Mouse (Mus musculus): ENCODE measurements around the gene Arfgap1. TPM values are rescaled to one million over a fixed set of nuclear protein-coding genes. Genes with fewer than 3 reads are reported as not detected.

The Arfgap1 gene
- polyA plus RNA-seq, 1 experiment from 2014 or later: 71.5 TPM

DNA sequence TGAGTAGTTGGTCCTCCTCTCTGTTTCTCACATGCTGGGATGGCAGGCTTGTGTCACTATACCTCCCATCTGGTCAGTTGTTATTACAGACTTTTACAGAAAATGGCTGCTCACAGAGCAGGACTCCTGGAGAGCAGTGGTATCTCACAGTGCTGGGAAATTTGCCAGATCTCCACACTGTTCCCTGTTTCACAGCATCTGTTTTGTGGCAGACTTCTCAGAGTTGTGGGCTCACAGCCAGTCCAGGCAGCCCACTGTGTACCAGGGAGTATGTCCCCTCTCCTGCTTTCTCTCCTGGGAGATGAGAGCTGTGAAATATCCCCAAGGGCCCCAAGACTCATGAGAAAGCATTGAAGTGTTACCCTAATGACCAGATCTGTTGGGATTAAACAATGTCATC, 25.2 kb upstream of the Arfgap1 start:
- Histone ChIP-seq H3K9me3 (ENCODE audit: control insufficient read depth, low read length) (no peaks in the 10 kb centered on the region), H3K36me3 (ENCODE audit: control insufficient read depth, insufficient read depth, low read length) (no peaks in the 10 kb centered on the region), H3K4me1 (replicated peaks; ENCODE audit: control insufficient read depth, insufficient read depth, low read length) (no peaks in the 10 kb centered on the region), H3K4me2 (ENCODE audit: low read depth, low read length, severe bottlenecking) (no peak overlapping the region), H3K9ac (ENCODE audit: low read length) (no peak overlapping the region), H3K4me3 (ENCODE audit: low read depth, low read length) (no peak overlapping the region), H3K27me3 (ENCODE audit: control insufficient read depth, insufficient read depth, low read length) (no peaks in the 10 kb centered on the region), H3K27ac (ENCODE audit: low read depth, low read length) (no peak overlapping the region)
- no peak for ATAC-seq (replicated peaks; ENCODE audit: low FRiP score)
- DNase-seq (ENCODE audit: low spot score): no peak

DNA sequence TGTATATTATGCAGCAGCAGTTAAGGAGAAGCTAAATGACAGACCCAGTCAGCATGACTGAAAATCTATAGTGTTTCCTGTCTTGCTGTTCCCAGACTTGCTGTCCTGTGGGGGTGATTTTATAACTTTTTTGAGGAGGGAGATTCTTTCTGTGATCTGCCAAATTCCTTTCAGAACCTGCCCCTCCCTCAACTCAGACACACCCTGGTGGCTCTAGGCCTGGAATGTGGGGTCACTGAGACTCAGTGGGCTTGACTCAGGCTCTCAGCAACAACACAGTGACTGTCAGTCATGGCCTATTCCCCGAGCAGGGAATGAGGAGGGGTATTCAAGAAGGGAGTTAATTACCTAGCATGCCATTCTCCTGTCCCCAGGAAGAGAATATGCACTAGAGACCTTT, 17.1 kb upstream of the Arfgap1 start:
- no peak for DNase-seq (ENCODE audit: low spot score)
- ATAC-seq (replicated peaks; ENCODE audit: low FRiP score): no peak
- 27% methylated on average over 1 of the region's 1 CpGs for WGBS

DNA sequence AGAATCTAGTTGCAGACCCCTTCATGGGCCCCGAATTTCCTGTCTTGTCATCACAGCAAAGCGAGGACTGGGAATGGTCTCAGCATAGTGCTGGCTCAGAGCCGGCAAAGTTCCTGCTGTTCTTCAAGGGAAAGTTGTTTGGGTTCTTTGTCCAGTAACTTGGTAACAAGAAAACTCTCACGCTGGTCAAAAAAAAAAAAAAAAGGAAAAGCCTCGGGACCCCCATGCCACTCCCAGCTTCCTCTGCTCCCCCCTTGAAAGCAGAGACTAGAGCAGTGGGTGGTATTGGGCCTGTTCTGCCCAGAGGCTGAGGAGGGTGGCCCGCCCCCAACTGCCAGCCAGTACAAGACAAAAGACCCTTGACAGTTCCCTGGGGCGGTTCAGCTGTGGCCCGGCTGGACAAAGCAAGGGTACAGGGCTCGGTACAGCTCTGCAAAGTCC, 14.3 kb upstream of the Arfgap1 start:
- Histone ChIP-seq H3K4me1 (replicated peaks; ENCODE audit: control insufficient read depth, insufficient read depth, low read length) (peaks cover 18% of the 10 kb centered on the region), H3K4me3 (ENCODE audit: low read depth, low read length) (peak overlapping the region; percentile 61), H3K27me3 (ENCODE audit: control insufficient read depth, insufficient read depth, low read length) (no peaks in the 10 kb centered on the region), H3K4me2 (ENCODE audit: low read depth, low read length, severe bottlenecking) (peak overlapping the region; percentile 93), H3K9ac (ENCODE audit: low read length) (peak overlapping the region; percentile 70), H3K27ac (ENCODE audit: low read depth, low read length) (peak overlapping the region; percentile 86), H3K36me3 (ENCODE audit: control insufficient read depth, insufficient read depth, low read length) (no peaks in the 10 kb centered on the region), H3K9me3 (ENCODE audit: control insufficient read depth, low read length) (no peaks in the 10 kb centered on the region)
- WGBS: 3% methylated on average over 9 of the region's 9 CpGs
- DNase-seq (ENCODE audit: low spot score): peak; percentile 82
- ATAC-seq (replicated peaks; ENCODE audit: low FRiP score): peak; percentile 69

More for the DNA sequence above, 17.1 kb upstream of the Arfgap1 start:
- Histone ChIP-seq H3K9me3 (ENCODE audit: control insufficient read depth, low read length) (no peaks in the 10 kb centered on the region), H3K27ac (ENCODE audit: low read depth, low read length) (no peak overlapping the region), H3K4me1 (replicated peaks; ENCODE audit: control insufficient read depth, insufficient read depth, low read length) (peaks cover 17% of the 10 kb centered on the region), H3K27me3 (ENCODE audit: control insufficient read depth, insufficient read depth, low read length) (no peaks in the 10 kb centered on the region), H3K4me3 (ENCODE audit: low read depth, low read length) (no peak overlapping the region), H3K36me3 (ENCODE audit: control insufficient read depth, insufficient read depth, low read length) (no peaks in the 10 kb centered on the region), H3K9ac (ENCODE audit: low read length) (no peak overlapping the region), H3K4me2 (ENCODE audit: low read depth, low read length, severe bottlenecking) (no peak overlapping the region)

DNA sequence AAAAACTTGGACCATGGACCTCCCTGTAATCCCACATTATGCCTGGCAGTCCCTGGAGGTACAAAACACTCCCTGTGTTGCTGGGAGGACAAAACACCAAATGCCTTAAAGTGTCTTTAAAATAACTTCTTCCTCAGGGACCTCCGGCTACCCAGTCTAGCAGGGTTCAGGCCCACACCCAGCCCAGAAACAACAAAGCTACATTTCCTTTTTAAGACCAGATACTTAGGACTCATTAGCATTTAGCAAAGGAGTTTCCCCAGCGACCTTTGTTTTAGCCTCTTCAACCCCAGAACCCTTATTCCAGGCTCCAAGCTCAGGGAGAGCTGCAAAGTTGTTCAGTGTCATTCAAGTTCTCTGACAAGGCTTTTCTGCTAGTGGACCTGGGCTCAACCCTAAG, 13.4 kb upstream of the Arfgap1 start:
- Histone ChIP-seq H3K36me3 (ENCODE audit: control insufficient read depth, insufficient read depth, low read length) (no peaks in the 10 kb centered on the region), H3K4me3 (ENCODE audit: low read depth, low read length) (peak overlapping the region; percentile 61), H3K27ac (ENCODE audit: low read depth, low read length) (peak overlapping the region; percentile 86), H3K9ac (ENCODE audit: low read length) (peak overlapping the region; percentile 70), H3K4me2 (ENCODE audit: low read depth, low read length, severe bottlenecking) (peak overlapping the region; percentile 93), H3K9me3 (ENCODE audit: control insufficient read depth, low read length) (no peaks in the 10 kb centered on the region), H3K27me3 (ENCODE audit: control insufficient read depth, insufficient read depth, low read length) (no peaks in the 10 kb centered on the region), H3K4me1 (replicated peaks; ENCODE audit: control insufficient read depth, insufficient read depth, low read length) (peaks cover 18% of the 10 kb centered on the region)
- ATAC-seq (replicated peaks; ENCODE audit: low FRiP score): no peak
- WGBS: 4% methylated on average over 2 of the region's 2 CpGs
- no peak for DNase-seq (ENCODE audit: low spot score)

DNA sequence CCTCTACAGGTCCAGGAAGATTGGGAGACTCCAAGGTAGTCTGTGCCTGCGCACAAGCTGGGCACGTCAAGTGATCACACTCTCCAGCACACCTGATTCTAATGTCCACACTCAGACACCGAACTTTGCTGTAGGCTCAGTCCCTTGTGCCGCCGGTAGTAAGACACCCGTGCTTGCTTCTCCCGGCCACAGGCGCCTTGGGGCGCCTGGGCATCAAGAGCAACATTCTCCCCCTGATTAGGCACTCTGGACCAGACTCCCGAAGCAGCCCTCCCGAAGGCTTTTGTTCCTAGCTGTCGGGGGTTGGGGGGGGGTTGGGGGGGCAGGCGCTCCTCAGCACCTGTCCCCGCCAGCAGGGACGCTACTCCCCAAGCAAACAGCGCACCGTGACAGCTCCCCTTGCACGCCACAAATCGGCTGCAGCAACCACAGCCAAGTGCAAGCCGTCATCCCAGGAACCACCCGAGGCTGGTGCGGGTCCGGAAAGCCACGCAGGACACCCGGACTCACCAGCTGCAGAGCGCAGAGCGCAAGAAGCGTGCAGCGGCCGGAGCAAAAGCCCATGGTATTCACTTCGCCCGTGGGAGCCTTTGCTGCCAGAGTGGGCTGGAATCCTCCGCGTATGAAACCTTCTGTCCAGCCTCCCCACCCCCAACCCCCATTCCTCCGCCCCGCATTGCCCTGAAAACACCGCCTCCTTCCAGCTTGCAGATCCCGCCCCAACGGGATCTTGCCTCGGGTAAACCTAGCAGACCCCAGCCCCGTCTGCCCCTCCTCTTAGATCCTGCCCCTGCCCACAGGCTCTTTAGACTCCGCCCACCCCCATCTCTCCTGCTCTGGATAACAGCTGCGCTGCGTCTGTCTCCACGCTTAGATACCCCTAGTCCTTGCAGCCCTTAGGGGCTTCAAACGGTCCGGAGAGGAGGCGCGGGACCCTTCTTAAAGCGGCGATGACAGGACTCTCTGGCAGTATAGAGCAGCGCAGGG, 12.7 kb upstream of the Arfgap1 start, which contains the start of gene Nkain4:
Gene Nkain4, minus strand, starts transcription at position 639 of the 987 bp plus-strand sequence.
- Histone ChIP-seq H3K4me2 (ENCODE audit: low read depth, low read length, severe bottlenecking) (peak within 1 kb of the TSS; percentile 93), H3K27ac (ENCODE audit: low read depth, low read length) (peak within 1 kb of the TSS; percentile 86), H3K9ac (ENCODE audit: low read length) (peak within 1 kb of the TSS; percentile 70), H3K9me3 (ENCODE audit: control insufficient read depth, low read length) (no peaks in the 10 kb centered on the region), H3K4me3 (ENCODE audit: low read depth, low read length) (peak within 1 kb of the TSS; percentile 61), H3K27me3 (ENCODE audit: control insufficient read depth, insufficient read depth, low read length) (no peaks in the 10 kb centered on the region), H3K36me3 (ENCODE audit: control insufficient read depth, insufficient read depth, low read length) (no peaks in the 10 kb centered on the region), H3K4me1 (replicated peaks; ENCODE audit: control insufficient read depth, insufficient read depth, low read length) (peaks cover 18% of the 10 kb centered on the region)
- ATAC-seq (replicated peaks; ENCODE audit: low FRiP score) (peak; percentile 93), DNase-seq (ENCODE audit: low spot score) (peak; percentile 93)
- WGBS: under 1% methylated on average over 52 of the region's 52 CpGs

DNA sequence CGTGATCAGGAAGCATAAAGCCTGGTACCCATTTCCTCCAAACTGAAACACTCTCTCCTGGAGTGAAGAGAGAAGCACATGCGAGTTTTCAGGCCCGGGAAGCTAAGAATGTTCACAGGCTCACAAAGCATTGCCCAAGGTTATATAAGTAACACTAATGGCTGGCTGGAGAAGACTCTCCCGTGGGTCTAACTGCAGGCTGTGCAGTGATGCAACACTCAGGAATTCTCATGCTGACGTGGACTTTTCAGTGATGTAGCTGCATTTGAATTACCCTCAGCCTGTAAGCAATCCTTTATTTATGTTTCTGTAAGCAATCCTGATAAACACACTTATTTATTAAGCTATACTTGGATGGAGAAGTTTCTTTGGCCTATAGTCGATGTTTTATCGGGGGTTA, 7.4 kb upstream of the Arfgap1 start:
- H3K36me3 ChIP-seq (ENCODE audit: control insufficient read depth, insufficient read depth, low read length): no peaks in the 10 kb centered on the region
- WGBS: 83% methylated on average over 7 of the region's 7 CpGs
- H3K4me3 ChIP-seq (ENCODE audit: low read depth, low read length): no peak overlapping the region
- H3K4me1 ChIP-seq (replicated peaks; ENCODE audit: control insufficient read depth, insufficient read depth, low read length): 0 out of 2 replicates have a peak, but pooled peaks cover 2% of the 10 kb centered on the region
- ATAC-seq (replicated peaks; ENCODE audit: low FRiP score): no peak
- no peak overlapping the region for H3K9ac ChIP-seq (ENCODE audit: low read length)
- no peaks in the 10 kb centered on the region for H3K27me3 ChIP-seq (ENCODE audit: control insufficient read depth, insufficient read depth, low read length)
- H3K9me3 ChIP-seq (ENCODE audit: control insufficient read depth, low read length): no peaks in the 10 kb centered on the region
- no peak overlapping the region for H3K4me2 ChIP-seq (ENCODE audit: low read depth, low read length, severe bottlenecking)
- H3K27ac ChIP-seq (ENCODE audit: low read depth, low read length): no peak overlapping the region
- no peak for DNase-seq (ENCODE audit: low spot score)

DNA sequence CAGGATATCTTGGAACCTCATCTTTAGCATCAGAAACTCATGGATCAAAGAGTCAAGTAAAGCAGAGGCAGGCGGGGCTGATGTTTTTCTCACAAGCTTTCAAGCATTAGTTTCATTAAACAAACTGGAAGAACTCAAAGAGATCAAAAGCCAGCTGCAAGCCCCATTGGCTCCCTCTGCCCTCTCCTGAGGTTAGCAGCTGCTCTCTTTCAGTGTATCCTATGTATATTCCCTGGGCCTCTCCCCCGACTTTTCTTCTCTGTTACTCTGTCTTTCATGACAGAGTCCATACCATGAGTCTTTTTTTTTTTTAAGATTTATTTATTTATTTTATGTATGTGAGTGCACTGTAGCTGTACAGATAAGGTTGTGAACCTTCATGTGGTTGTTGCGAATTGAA, 6.8 kb upstream of the Arfgap1 start:
- Histone ChIP-seq H3K27me3 (ENCODE audit: control insufficient read depth, insufficient read depth, low read length) (no peaks in the 10 kb centered on the region), H3K27ac (ENCODE audit: low read depth, low read length) (no peak overlapping the region), H3K4me1 (replicated peaks; ENCODE audit: control insufficient read depth, insufficient read depth, low read length) (no peaks in the 10 kb centered on the region), H3K4me2 (ENCODE audit: low read depth, low read length, severe bottlenecking) (no peak overlapping the region), H3K4me3 (ENCODE audit: low read depth, low read length) (no peak overlapping the region), H3K9me3 (ENCODE audit: control insufficient read depth, low read length) (no peaks in the 10 kb centered on the region), H3K36me3 (ENCODE audit: control insufficient read depth, insufficient read depth, low read length) (no peaks in the 10 kb centered on the region), H3K9ac (ENCODE audit: low read length) (no peak overlapping the region)
- no peak for ATAC-seq (replicated peaks; ENCODE audit: low FRiP score)
- WGBS: 81% methylated on average over 3 of the region's 3 CpGs
- no peak for DNase-seq (ENCODE audit: low spot score)

DNA sequence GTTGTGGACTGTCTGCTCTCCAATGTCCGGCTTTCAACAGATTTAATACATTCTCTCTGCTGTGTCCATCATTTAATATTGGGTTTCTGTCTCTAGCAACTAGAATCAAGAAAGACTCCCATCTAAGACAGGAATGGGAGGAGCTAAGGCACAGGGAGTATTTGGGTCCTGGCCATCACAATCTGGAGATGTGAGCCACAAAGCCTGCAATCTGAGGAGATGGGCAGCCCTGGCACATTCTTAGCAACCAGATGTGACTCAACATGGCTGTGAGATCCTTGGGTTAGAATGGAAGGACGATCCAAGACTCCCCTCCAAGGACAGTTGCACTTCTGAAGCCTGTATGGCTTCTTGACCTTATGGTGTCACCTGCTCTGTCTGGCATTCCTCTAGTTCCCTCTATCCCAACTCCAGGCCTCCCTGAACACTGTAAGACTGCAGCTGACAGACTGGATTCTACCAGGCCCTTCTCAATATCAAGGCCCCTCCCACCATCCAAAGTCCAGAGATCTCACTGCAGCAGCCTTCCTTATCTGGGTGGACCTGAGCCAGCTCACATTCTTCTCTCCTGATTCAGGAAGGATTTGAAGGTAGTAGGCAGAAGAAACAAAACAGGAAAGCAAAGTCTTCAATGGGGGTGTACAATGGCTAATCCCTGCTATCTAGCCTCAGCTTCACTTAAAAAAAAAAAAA, 4.3 kb upstream of the Arfgap1 start:
- no peak overlapping the region for H3K4me2 ChIP-seq (ENCODE audit: low read depth, low read length, severe bottlenecking)
- ATAC-seq (replicated peaks; ENCODE audit: low FRiP score) (no peak), DNase-seq (ENCODE audit: low spot score) (no peak)
- WGBS: 73% methylated on average over 2 of the region's 2 CpGs
- H3K4me1 ChIP-seq (replicated peaks; ENCODE audit: control insufficient read depth, insufficient read depth, low read length): no peaks in the 10 kb centered on the region
- H3K4me3 ChIP-seq (ENCODE audit: low read depth, low read length): no peak overlapping the region
- no peaks in the 10 kb centered on the region for H3K36me3 ChIP-seq (ENCODE audit: control insufficient read depth, insufficient read depth, low read length)
- H3K9me3 ChIP-seq (ENCODE audit: control insufficient read depth, low read length): no peaks in the 10 kb centered on the region
- H3K27me3 ChIP-seq (ENCODE audit: control insufficient read depth, insufficient read depth, low read length): no peaks in the 10 kb centered on the region
- H3K9ac ChIP-seq (ENCODE audit: low read length): no peak overlapping the region
- H3K27ac ChIP-seq (ENCODE audit: low read depth, low read length): no peak overlapping the region
